Mouse (Mus musculus): ENCODE results near the gene Gpr179. TPM values are rescaled to one million over a fixed set of nuclear protein-coding genes. Genes with fewer than 3 reads are reported as not detected.

Gpr179 gene
- polyA plus RNA-seq, 1 experiment from 2014 or later, result 0.05 TPM

DNA sequence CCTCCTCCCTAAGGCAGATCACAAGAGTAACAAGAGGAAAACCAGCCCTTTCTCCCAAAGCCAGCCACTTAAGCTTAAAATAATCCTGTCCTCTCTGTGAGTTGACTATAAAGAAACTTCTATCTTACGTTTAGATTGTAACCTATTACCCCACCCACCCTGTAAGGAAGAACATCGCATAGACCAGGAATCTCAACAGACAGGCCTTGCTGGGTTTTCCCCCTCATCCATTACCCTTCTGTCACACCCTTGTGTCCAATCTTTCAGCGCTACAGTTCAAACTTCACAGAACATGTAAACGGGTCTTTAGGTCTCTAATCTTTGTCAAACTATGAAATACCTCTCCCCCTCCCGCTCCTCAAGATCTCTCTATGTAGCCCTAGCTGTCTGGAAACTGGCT is 47.2 kb downstream of the Gpr179 start:
- Histone ChIP-seq H3K4me3 (replicated peaks) (no peak overlapping the region), H3K27me3 (no peaks in the 10 kb centered on the region), H3K36me3 (no peaks in the 10 kb centered on the region), H3K4me2 (replicated peaks) (no peak overlapping the region), H3K9me3 (replicated peaks) (no peaks in the 10 kb centered on the region), H3K9ac (no peak overlapping the region), H3K4me1 (peaks cover 11% of the 10 kb centered on the region), H3K27ac (replicated peaks) (no peak overlapping the region)
- WGBS, result 63% methylated on average over 5 of the region's 5 CpGs
- ATAC-seq (ENCODE audit: insufficient number of reproducible peaks, low FRiP score, low TSS enrichment, low read depth), result no peak

DNA sequence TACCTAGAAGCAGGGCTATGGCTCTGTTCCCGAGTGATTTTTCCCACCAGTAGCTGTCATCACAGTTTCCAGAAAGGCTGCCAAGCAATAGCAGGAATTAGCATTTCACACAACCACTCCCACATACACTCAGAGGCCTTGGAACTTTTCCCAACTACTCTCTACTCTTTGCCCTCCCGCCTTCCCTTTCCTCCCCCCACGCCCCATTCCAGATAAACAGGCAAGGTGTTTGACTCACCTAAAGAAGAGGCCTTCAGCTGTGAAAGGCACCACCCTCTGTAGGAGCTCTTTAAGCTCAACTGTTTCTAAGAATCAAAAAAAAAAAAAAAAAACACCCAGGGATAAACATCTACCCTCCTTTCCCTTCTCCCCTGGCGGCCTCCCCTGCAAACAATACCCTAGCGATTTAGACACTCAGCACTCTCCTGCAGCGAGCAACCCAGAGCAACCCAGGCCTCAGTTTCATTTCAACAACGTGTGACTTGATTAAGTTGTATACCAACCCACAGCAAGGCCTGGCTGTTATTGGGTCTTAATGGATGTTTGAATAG is 49.6 kb downstream of the Gpr179 start:
- no peaks in the 10 kb centered on the region for H3K9me3 ChIP-seq (replicated peaks)
- H3K9ac ChIP-seq, result no peak overlapping the region
- no peaks in the 10 kb centered on the region for H3K27me3 ChIP-seq
- H3K36me3 ChIP-seq, result no peaks in the 10 kb centered on the region
- H3K4me2 ChIP-seq (replicated peaks), result no peak overlapping the region
- WGBS, result 22% methylated on average over 7 of the region's 7 CpGs
- H3K27ac ChIP-seq (replicated peaks), result peak overlapping the region; percentile 18
- H3K4me3 ChIP-seq (replicated peaks), result no peak overlapping the region
- ATAC-seq (ENCODE audit: insufficient number of reproducible peaks, low FRiP score, low TSS enrichment, low read depth), result 0 out of 2 replicates have a peak, but pooled peaks have one; percentile 54
- peaks cover 5% of the 10 kb centered on the region; the same call in 1 of the 2 replicates for H3K4me1 ChIP-seq

DNA sequence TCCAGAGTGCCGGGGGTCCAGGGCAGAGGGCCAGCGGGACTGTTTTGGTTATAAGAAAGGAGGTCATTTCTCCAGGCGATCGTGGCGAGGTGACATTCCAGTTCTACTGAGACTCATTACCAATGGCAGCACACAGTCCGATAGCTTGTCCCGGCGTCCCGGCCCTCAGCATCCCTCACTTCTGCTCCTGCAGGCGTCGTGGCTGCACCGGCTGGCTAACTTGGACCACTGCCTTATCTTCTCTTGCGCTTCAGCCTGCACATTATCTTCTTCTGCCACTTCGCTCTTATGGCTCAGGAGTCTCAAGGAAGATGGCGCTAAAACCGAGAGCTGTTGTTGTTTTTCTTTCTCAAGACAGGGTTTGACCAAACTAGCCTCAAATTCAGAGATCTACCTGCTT is 50.5 kb downstream of the Gpr179 start:
- 87% methylated on average over 16 of the region's 16 CpGs for WGBS
- H3K4me3 ChIP-seq (replicated peaks), result no peak overlapping the region
- H3K27ac ChIP-seq (replicated peaks), result 0 out of 2 replicates have a peak overlapping the region, but pooled peaks have one; percentile 18
- no peaks in the 10 kb centered on the region for H3K9me3 ChIP-seq (replicated peaks)
- H3K9ac ChIP-seq, result no peak overlapping the region
- peaks cover 5% of the 10 kb centered on the region; the same call in 1 of the 2 replicates for H3K4me1 ChIP-seq
- H3K4me2 ChIP-seq (replicated peaks), result no peak overlapping the region
- H3K36me3 ChIP-seq, result no peaks in the 10 kb centered on the region
- H3K27me3 ChIP-seq, result no peaks in the 10 kb centered on the region
- no peak for ATAC-seq (ENCODE audit: insufficient number of reproducible peaks, low FRiP score, low TSS enrichment, low read depth)

DNA sequence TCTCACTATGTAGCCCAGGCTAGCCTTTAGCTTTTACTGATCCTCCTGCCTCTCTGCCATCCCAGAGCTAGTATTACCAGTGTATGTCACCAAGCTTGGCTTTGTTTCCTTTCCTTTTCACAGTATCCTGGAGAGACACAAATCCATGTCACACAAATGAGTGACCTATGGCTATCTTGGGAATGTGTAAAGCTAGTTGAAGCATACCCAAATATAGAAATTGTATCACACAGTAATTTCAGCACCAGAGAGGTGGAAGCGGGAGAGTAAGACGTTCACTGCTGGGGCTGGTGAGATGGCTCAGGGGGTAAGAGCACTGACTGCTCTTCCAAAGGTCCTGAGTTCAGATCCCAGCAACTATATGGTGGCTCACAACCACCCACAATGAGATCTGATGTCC is 51.9 kb downstream of the Gpr179 start:
- H3K4me3 ChIP-seq (replicated peaks), result no peak overlapping the region
- no peak for ATAC-seq (ENCODE audit: insufficient number of reproducible peaks, low FRiP score, low TSS enrichment, low read depth)
- 89% methylated on average over 2 of the region's 2 CpGs for WGBS
- peaks cover 5% of the 10 kb centered on the region; the same call in 1 of the 2 replicates for H3K4me1 ChIP-seq
- H3K36me3 ChIP-seq, result no peaks in the 10 kb centered on the region
- H3K4me2 ChIP-seq (replicated peaks), result no peak overlapping the region
- H3K27ac ChIP-seq (replicated peaks), result no peak overlapping the region
- H3K9me3 ChIP-seq (replicated peaks), result no peaks in the 10 kb centered on the region
- H3K27me3 ChIP-seq, result no peaks in the 10 kb centered on the region
- H3K9ac ChIP-seq, result no peak overlapping the region

DNA sequence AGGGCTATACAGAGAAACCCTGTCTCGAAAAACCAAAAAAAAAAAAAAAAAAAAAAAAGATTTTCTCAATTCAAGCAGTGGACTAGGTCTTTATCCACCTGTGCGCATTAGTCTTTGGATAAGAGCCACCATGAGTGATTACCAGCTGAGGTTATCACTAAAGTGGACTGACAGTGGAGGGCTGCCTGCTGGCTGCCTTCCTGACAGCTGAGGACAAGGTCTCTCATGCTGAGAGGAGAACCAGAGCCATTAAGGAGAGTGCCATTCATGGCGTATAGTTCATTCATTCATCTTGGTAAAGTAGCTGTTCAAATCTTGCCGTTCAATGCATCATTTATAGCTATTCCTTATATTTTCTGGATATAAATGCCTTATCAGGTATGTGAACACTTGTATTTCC is 55.3 kb downstream of the Gpr179 start:
- WGBS, result 93% methylated on average over 3 of the region's 4 CpGs
- no peak for ATAC-seq (ENCODE audit: insufficient number of reproducible peaks, low FRiP score, low TSS enrichment, low read depth)
- no peaks in the 10 kb centered on the region for H3K4me1 ChIP-seq

DNA sequence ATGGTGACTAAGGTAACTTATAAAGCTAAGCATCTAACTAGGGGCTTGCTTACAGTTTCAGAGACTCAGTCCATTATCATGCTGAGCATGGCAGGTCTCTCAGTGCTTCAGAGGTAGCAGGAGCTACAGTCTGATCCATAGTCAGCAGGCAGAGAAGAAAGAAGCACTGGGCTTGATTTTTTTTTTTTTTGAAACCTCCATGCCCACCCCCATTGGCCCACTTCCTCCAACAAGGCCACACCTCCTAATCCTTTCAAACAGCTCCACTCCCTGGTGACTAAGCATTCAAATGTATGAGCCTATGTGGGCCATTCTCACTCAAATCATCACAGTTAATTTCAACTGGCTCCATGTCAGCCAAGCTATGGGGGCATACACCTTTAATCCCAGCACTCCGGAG is 59.1 kb downstream of the Gpr179 start:
- WGBS, result 91% methylated on average over 1 of the region's 1 CpGs
- ATAC-seq (ENCODE audit: insufficient number of reproducible peaks, low FRiP score, low TSS enrichment, low read depth), result no peak
- no peak overlapping the region for H3K4me2 ChIP-seq (replicated peaks)

More for the DNA sequence above, 55.3 kb downstream of the Gpr179 start:
- no peak overlapping the region for H3K4me2 ChIP-seq (replicated peaks)
- H3K27ac ChIP-seq (replicated peaks), result no peak overlapping the region
- no peaks in the 10 kb centered on the region for H3K27me3 ChIP-seq
- no peaks in the 10 kb centered on the region for H3K9me3 ChIP-seq (replicated peaks)
- H3K9ac ChIP-seq, result no peak overlapping the region
- H3K36me3 ChIP-seq, result no peaks in the 10 kb centered on the region
- H3K4me3 ChIP-seq (replicated peaks), result no peak overlapping the region

DNA sequence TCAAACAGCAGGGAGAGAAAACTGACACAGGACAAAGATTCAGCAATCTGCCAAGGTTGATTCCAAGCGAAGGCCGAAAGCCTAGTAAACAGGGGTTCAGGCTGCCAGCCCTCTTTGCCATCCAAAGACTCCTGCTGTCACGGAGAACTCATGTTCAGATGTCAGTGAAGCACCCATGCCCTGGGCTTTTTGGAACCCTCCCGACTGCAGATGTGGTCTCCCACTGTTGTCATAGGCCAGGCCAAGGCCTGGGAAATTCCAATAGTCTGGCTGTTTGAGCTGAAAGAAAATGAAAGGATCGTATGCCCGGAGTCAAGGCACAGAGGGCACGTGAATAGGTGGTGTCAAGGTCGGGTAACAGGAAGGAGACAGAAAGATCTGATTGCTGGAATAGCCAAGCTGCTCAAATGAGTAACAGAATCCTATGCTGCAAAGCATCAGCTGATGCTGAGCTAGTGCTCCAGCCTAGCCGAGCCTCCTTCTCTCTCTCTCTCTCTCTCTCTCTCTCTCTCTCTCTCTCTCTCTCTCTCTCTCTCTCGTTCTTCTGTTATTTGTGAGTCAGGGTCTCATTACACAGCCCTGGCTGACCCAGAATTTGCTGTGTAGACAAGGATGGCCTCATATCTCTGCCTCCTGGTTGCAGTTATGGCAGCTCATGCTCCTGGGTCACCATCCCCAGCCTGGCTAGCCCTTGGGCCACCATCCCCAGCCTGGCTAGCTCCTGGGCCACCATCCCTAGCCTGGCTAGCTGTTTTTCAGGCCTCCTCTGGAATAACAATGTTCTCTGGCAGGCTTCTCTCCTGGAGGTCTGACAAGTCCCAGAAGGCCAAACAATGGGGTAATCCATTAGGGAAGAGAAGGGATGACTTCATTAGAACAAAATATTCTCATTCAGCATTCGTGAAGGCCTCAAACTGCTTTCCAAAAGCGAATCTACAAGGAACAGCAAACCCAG is 62.3 kb downstream of the Gpr179 start:
- Histone ChIP-seq H3K9me3 (replicated peaks) (no peaks in the 10 kb centered on the region), H3K4me1 (peaks cover 6% of the 10 kb centered on the region; the same call in 1 of the 2 replicates), H3K9ac (no peak overlapping the region), H3K4me2 (replicated peaks) (no peak overlapping the region), H3K36me3 (no peaks in the 10 kb centered on the region), H3K27me3 (no peaks in the 10 kb centered on the region), H3K4me3 (replicated peaks) (no peak overlapping the region), H3K27ac (replicated peaks) (peak overlapping the region; percentile 55)
- 34% methylated on average over 12 of the region's 12 CpGs for WGBS
- ATAC-seq (ENCODE audit: insufficient number of reproducible peaks, low FRiP score, low TSS enrichment, low read depth), result no peak

More for the DNA sequence above, 59.1 kb downstream of the Gpr179 start:
- no peaks in the 10 kb centered on the region for H3K4me1 ChIP-seq
- H3K9ac ChIP-seq, result no peak overlapping the region
- no peak overlapping the region for H3K4me3 ChIP-seq (replicated peaks)
- H3K9me3 ChIP-seq (replicated peaks), result no peaks in the 10 kb centered on the region
- H3K27ac ChIP-seq (replicated peaks), result no peak overlapping the region
- H3K27me3 ChIP-seq, result no peaks in the 10 kb centered on the region
- H3K36me3 ChIP-seq, result no peaks in the 10 kb centered on the region

DNA sequence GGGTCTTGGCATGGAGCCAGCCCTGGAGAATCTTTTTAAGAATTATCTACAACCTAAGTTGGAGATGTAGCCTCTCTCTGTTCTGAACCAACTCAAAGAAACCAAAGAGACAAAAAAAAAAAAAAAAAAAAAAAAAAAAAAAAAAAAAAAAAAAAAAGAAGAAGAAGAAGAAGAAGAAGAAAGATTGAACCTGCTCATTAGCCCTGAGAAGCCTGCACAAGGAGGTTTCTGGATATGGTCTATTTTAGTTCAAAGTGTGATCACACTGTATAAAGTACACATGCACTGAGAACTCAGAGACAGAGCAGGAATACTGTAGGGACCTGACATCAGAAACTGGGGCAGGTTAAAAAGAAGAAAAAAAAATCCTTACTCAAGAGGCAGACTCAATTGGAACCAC is 64.2 kb downstream of the Gpr179 start:
- Histone ChIP-seq H3K4me3 (replicated peaks) (no peak overlapping the region), H3K27ac (replicated peaks) (peak overlapping the region; percentile 28; the same call in 1 of the 2 replicates), H3K9me3 (replicated peaks) (no peaks in the 10 kb centered on the region), H3K36me3 (no peaks in the 10 kb centered on the region), H3K9ac (no peak overlapping the region), H3K4me2 (replicated peaks) (no peak overlapping the region), H3K27me3 (no peaks in the 10 kb centered on the region), H3K4me1 (peaks cover 6% of the 10 kb centered on the region; the same call in 1 of the 2 replicates)
- no peak for ATAC-seq (ENCODE audit: insufficient number of reproducible peaks, low FRiP score, low TSS enrichment, low read depth)

DNA sequence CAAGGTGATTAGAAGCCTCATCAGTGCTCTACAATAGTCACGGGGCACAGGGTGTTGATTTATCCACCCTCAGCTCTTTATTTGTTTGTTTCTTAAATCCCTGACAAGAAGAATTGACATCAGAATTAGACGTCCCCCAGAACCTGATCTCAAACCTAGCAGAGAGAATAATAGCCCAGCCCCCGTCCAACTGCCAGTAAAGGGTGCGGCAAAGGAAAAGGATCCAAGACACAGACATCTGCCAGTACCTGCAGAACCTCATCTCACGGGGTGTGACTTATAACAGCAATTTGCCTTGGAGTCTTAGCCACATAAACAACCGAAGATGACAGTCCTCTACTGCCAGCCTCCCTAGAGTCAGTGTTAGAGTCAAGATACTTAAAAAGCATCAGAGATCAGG is 64.9 kb downstream of the Gpr179 start:
- H3K9me3 ChIP-seq (replicated peaks), result no peaks in the 10 kb centered on the region

DNA sequence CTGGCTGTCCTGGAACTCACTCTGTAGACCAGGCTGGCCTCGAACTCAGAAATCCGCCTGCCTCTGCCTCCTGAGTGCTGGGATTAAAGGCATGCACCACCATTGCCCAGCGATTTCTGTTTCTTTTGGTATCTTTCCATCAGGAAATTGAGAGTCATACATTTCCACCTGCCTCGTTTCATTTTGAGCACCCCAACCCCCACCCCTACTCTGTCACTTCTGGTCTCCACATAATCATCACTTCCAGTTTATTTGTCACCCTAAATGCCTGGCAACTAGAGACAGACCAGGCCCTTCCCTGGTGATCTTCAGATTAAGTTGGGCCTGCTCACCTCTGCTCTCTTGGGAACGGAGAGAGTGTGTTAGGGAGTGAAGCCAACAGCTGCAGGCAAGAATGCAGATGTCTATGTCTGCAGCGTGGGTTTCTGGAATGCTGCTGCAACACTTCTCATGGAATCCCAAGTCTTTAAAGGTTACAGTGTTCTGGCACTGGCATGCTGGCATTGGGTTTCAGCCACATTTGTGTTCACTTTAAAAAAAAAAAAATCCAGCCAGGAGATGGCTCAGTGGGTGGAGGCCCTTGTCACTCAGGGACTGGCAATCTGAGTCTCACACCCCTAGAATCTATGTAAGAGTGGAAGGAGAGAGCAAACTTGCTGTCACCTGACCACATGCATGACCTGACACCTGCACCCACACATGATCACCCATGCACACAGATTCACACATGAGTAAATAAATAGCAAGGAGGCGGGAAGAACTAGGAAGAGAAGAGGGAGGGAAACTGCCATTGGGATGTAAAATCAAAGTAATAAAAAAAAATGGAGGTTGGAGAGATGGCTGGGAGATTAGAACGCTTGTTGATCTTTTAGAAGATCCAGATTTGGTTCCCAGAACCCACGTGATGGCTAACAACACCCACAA is 65.8 kb downstream of the Gpr179 start:
- ATAC-seq (ENCODE audit: insufficient number of reproducible peaks, low FRiP score, low TSS enrichment, low read depth), result no peak

More for the DNA sequence above, 64.9 kb downstream of the Gpr179 start:
- Histone ChIP-seq H3K36me3 (no peaks in the 10 kb centered on the region), H3K9ac (no peak overlapping the region), H3K27ac (replicated peaks) (peak overlapping the region; percentile 28; the same call in 1 of the 2 replicates), H3K4me2 (replicated peaks) (no peak overlapping the region), H3K4me3 (replicated peaks) (no peak overlapping the region), H3K27me3 (no peaks in the 10 kb centered on the region), H3K4me1 (peaks cover 6% of the 10 kb centered on the region; the same call in 1 of the 2 replicates)
- WGBS, result 39% methylated on average over 6 of the region's 6 CpGs
- no peak for ATAC-seq (ENCODE audit: insufficient number of reproducible peaks, low FRiP score, low TSS enrichment, low read depth)

More for the DNA sequence above, 65.8 kb downstream of the Gpr179 start:
- no peak overlapping the region for H3K9ac ChIP-seq
- no peaks in the 10 kb centered on the region for H3K9me3 ChIP-seq (replicated peaks)
- H3K36me3 ChIP-seq, result no peaks in the 10 kb centered on the region
- peaks cover 6% of the 10 kb centered on the region; the same call in 1 of the 2 replicates for H3K4me1 ChIP-seq
- no peak overlapping the region for H3K4me2 ChIP-seq (replicated peaks)
- H3K4me3 ChIP-seq (replicated peaks), result no peak overlapping the region
- 58% methylated on average over 9 of the region's 9 CpGs for WGBS
- peak overlapping the region; percentile 25; the same call in 1 of the 2 replicates for H3K27ac ChIP-seq (replicated peaks)
- no peaks in the 10 kb centered on the region for H3K27me3 ChIP-seq
